Mouse (Mus musculus) cortical plate, adult 2 months (tissue): ENCODE measurements around the gene Cnp.

Source experiments
- CTCF ChIP-seq: fragments of 200-500 bp; IDR thresholded peaks from 2 replicates; pipeline ENCODE4 v1.5.1; 2011; ENCODE audit warnings: mild to moderate bottlenecking, control low read depth, low read length; ENCODE audit not compliant: insufficient read depth; ENCODE audit errors: extremely low read depth
- POLR2A ChIP-seq: fragments of 200-500 bp; IDR thresholded peaks from 2 replicates; pipeline ENCODE4 v1.6.1; 2011; ENCODE audit warnings: mild to moderate bottlenecking, low read length, control low read depth; ENCODE audit not compliant: insufficient read depth; ENCODE audit errors: extremely low read depth

DNA sequence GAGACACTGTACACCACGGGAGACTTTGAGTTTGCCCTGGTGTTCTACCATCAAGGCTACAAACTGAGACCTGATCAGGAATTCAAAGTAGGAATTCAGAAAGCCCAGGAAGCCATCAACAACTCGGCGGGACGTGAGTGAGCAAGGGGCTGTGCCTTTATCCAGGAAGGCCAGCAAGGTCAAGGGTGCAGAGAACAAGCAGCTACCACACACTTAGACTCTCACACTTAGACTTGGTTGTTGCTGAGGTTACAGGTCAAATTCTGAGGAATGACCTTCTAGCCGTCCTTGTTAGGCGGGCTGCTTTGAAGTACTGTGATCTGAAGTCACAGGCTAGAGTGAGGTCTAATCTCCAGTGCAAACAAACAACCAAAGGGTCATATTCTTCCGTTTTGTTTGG is 15.2 kb upstream of the Cnp start:
- no peak for TF ChIP-seq POLR2A
- no peak for TF ChIP-seq CTCF
